In genomic region chr14:20388441-20389129, GRCm38 (mm10) we compare ENCODE assay signal across 8 mouse cellular contexts. TPM values are rescaled to one million over a fixed set of nuclear protein-coding genes. Genes with fewer than 3 reads are reported as not detected.
DNase-seq lines count a peak whose midpoint lies in the region; ATAC-seq lines count a peak whose summit lies in the region.

Gene Dnajc9, minus strand, starts transcription at chr14:20388910.

- no peaks in the 10 kb centered on the region for H3K9me3 ChIP-seq in hindbrain, embryonic 16.5 days (ENCODE audit: control insufficient read depth, low read length)

- H3K4me2 ChIP-seq in hindbrain, embryonic 16.5 days (ENCODE audit: low read length): peak within 1 kb of the TSS; percentile 91

- H3K9ac ChIP-seq in hindbrain, embryonic 16.5 days (ENCODE audit: low read depth, low read length): peak within 1 kb of the TSS; percentile 82

- H3K4me1 ChIP-seq in hindbrain, embryonic 16.5 days (ENCODE audit: control insufficient read depth, insufficient read depth, low read depth, low read length): peaks cover 32% of the 10 kb centered on the region

- H3K27ac ChIP-seq in hindbrain, embryonic 16.5 days (ENCODE audit: low read depth, low read length): peak within 1 kb of the TSS; percentile 87
- H3K27ac ChIP-seq in macrophage: peak within 1 kb of the TSS; percentile 41

- peak; percentile 73 for ATAC-seq in hindbrain, embryonic 16.5 days

- no peaks in the 10 kb centered on the region for H3K27me3 ChIP-seq in hindbrain, embryonic 16.5 days (replicated peaks; ENCODE audit: control insufficient read depth, insufficient read depth, low read length)

- peak within 1 kb of the TSS; percentile 91 for H3K4me3 ChIP-seq in hindbrain, embryonic 16.5 days (ENCODE audit: low read length)
- peak within 1 kb of the TSS; percentile 61 for H3K4me3 ChIP-seq in macrophage (ENCODE audit: inconsistent target)

- DNase-seq in R1 (ENCODE audit: low read depth, low spot score): peak; percentile 93
- peak; percentile 97 to 99 for DNase-seq in cerebellum, postnatal 25 days
- DNase-seq in frontal cortex, postnatal 36 days (ENCODE audit: low spot score in 2 of 2): peak; percentile 95 to 96
- DNase-seq in left cerebral cortex, adult 18-20 months (ENCODE audit: low spot score in 2 of 2): peak; percentile 96
- DNase-seq in right cerebral cortex, adult 18-20 months: peak; percentile 96
- peak; percentile 83 for DNase-seq in urinary bladder, postnatal 10 days (ENCODE audit: low spot score)

- peaks cover 18% of the 10 kb centered on the region for H3K36me3 ChIP-seq in hindbrain, embryonic 16.5 days (ENCODE audit: control insufficient read depth, insufficient read depth, low read length)
- 0 out of 2 replicates have a peak, but pooled peaks cover 16% of the 10 kb centered on the region for H3K36me3 ChIP-seq in macrophage (ENCODE audit: inconsistent target)

- under 1% methylated on average over 49 of the region's 59 CpGs for WGBS in hindbrain, embryonic 16.5 days
- 2% methylated on average over 49 of the region's 59 CpGs for WGBS in macrophage (ENCODE audit: missing documents)

- H3K79me2 ChIP-seq in macrophage (ENCODE audit: inconsistent target): peaks cover 41% of the 10 kb centered on the region

RNA-seq across cellular contexts. Expression of gene Dnajc9, which starts in this region (rescaled TPM):
- polyA plus RNA-seq in hindbrain, embryonic 16.5 days (2015; fragmentation: Nextera tagmentation; extraction: Ambion mirVana): 129 and 131 TPM in 2 replicates
- 10 to 100 TPM; 29.4 to 32.5 TPM for total RNA-seq in left cerebral cortex, adult 18-20 months (2021)
- 10 to 100 TPM in 6 of 26 experiments, 1 to 10 TPM in 20; 1.4 to 11.9 (median 4.3) TPM for total RNA-seq in macrophage (2018; cell fraction: chromatin; rRNA removed)
- total RNA-seq in macrophage (2018; cell fraction: cytosol; rRNA removed): 10 to 100 TPM; 13.5 to 28.1 (median 18.6) TPM
- 10 to 100 TPM in 6 of 26 experiments, 1 to 10 TPM in 20; 2.1 to 22.0 (median 6.1) TPM for total RNA-seq in macrophage (2018; cell fraction: nucleus; rRNA removed)
- 18.9 to 48.0 TPM (median 43.5 TPM) in 3 replicates for polyA plus RNA-seq in macrophage (2018)

Comparison
In these comparisons a context has a peak if more than half of its experiments do, and no peak if none do; other contexts are left out.
1. Peak in every context shown above with its lines: DNase-seq, ATAC-seq, H3K4me3 ChIP-seq and H3K27ac ChIP-seq.